Mouse (Mus musculus) liver, embryonic 11.5 days (tissue): ENCODE data around the gene Podn. TPM values are rescaled to one million over a fixed set of nuclear protein-coding genes. Genes with fewer than 3 reads are reported as not detected.

Experiments used
- ATAC-seq: fragments of 200-750 bp; cut with Nextera tagmentation; replicated peaks from 2 replicates; pipeline ENCODE4 v1.8.0; 2017; ENCODE audit warnings: moderate number of reproducible peaks, mild to moderate bottlenecking, moderate TSS enrichment, moderate library complexity; ENCODE audit not compliant: low FRiP score
- DNase-seq: peaks from one replicate; pipeline ENCODE4 v3.0.0-alpha.2; 2017; ENCODE audit warnings: low spot score
- H3K27ac ChIP-seq: fragments of 300-500 bp; sonication (generic); 2 replicates; pipeline ENCODE4 v1.5.1; 2014; ENCODE audit warnings: mild to moderate bottlenecking, low read depth, low read length, control low read depth
- H3K27me3 ChIP-seq: fragments of 300-500 bp; sonication (generic); replicated peaks from 2 replicates; pipeline ENCODE4 v1.6.1; 2014; ENCODE audit warnings: low read length, mixed read lengths; ENCODE audit not compliant: control insufficient read depth, insufficient read depth
- H3K36me3 ChIP-seq: fragments of 300-500 bp; sonication (generic); 2 replicates; pipeline ENCODE4 v1.6.1; 2014; ENCODE audit warnings: mild to moderate bottlenecking, low read length, moderate library complexity, mixed read lengths; ENCODE audit not compliant: control insufficient read depth, insufficient read depth
- H3K4me1 ChIP-seq: fragments of 300-500 bp; sonication (generic); replicated peaks from 2 replicates; pipeline ENCODE4 v1.6.1; 2014; ENCODE audit warnings: low read length, mixed read lengths; ENCODE audit not compliant: control insufficient read depth, insufficient read depth
- H3K4me2 ChIP-seq: fragments of 300-500 bp; sonication (generic); 2 replicates; pipeline ENCODE4 v1.6.1; 2014; ENCODE audit warnings: mild to moderate bottlenecking, control low read depth, moderate library complexity
- H3K4me3 ChIP-seq: fragments of 300-500 bp; sonication (generic); 2 replicates; pipeline ENCODE4 v1.5.1; 2014; ENCODE audit warnings: low read depth, low read length, control low read depth
- H3K9ac ChIP-seq: fragments of 300-500 bp; sonication (generic); 2 replicates; pipeline ENCODE4 v1.6.1; 2014; ENCODE audit warnings: low read depth, low read length, control low read depth
- H3K9me3 ChIP-seq: fragments of 300-500 bp; sonication (generic); 2 replicates; pipeline ENCODE4 v1.6.1; 2016; ENCODE audit warnings: low read length, inconsistent platforms, mixed read lengths; ENCODE audit not compliant: control insufficient read depth
- WGBS: fragments of 180-500 bp; shearing (Covaris S2); extraction: QIAGEN DNeasy Blood & Tissue Kit; methylation state at CpG from one replicate; pipeline ENCODE4 v1.1.7; 2014; 5-methylcytosine and 5-hydroxymethylcytosine counted together
- polyA plus RNA-seq: library from polyadenylated mRNA; unstranded; fragments of >200 nt; fragmentation: Nextera tagmentation; extraction: Ambion mirVana; gene quantifications from 2 replicates; pipeline ENCODE4 v1.2.1, GENCODE M21; 2014

Podn gene
- polyA plus RNA-seq, 1 experiment from 2014 or later = 0.92 TPM

DNA sequence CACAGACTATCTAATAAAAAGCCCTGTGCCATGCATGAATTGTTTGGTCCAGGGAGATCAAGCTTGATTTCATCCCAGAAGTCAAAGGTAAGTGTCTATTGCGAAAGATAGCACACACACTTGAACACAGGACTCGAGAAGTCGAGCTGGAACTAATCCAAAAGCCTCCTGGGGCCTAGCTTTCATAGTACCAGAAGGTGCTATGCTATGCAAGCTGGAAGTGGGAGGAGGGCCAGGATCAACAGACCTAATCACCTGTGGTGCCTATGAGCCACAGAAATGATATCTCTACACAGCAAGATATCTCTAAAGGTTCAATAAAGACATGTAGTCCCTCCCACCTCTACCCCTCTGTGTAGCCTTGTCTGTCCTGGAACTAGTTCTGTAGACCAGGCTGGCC, 24.2 kb downstream of the Podn start:
- no peaks in the 10 kb centered on the region for H3K27me3 ChIP-seq
- no peak for ATAC-seq
- DNase-seq = no peak
- H3K27ac ChIP-seq = no peak overlapping the region
- no peaks in the 10 kb centered on the region for H3K36me3 ChIP-seq
- H3K9me3 ChIP-seq = no peaks in the 10 kb centered on the region
- no peak overlapping the region for H3K4me3 ChIP-seq
- WGBS = 94% methylated on average over 3 of the region's 3 CpGs
- H3K9ac ChIP-seq = no peak overlapping the region
- H3K4me1 ChIP-seq = peaks cover 10% of the 10 kb centered on the region; the same call in 1 of the 2 replicates
- no peak overlapping the region for H3K4me2 ChIP-seq

DNA sequence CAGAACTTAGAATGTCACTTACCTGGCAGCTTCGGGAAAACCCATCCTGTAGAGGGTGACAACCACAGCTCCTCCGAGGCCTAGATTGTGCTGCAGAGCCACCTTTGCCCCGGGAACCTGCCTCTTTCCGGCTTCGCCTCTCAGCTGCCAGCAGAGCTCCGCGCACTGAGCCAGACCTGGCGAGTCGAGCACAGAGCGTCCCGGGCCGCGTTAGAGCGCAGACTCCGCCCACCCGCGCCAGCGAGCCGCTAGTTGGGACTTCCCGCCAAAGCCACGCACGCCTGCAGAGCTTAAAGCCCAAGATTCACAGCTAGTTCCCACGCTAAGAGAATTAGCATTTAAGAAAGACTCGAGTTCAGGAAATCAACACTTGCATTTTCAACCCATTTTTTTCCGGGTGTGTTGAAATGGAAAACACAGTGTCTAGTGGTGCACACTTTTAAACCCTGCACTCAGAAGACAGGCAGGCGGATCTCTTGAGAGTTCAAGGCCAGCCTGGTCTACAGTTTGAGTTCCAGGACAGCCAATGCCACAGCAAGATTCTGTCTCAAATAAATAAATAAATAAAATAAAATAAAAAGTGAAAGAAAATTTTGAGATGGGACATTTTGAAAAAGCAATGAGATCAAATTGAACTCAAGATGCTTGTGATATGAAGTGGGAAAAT, 24.9 kb downstream of the Podn start:
- Histone ChIP-seq H3K36me3 (no peaks in the 10 kb centered on the region), H3K4me3 (peak overlapping the region; percentile 62), H3K9ac (peak overlapping the region; percentile 70), H3K4me2 (peak overlapping the region; percentile 77), H3K27me3 (no peaks in the 10 kb centered on the region), H3K27ac (0 out of 2 replicates have a peak overlapping the region, but pooled peaks have one; percentile 10), H3K4me1 (peaks cover 10% of the 10 kb centered on the region; the same call in 1 of the 2 replicates), H3K9me3 (no peaks in the 10 kb centered on the region)
- DNase-seq (peak; percentile 93), ATAC-seq (peak; percentile 96)
- 3% methylated on average over 26 of the region's 26 CpGs for WGBS

DNA sequence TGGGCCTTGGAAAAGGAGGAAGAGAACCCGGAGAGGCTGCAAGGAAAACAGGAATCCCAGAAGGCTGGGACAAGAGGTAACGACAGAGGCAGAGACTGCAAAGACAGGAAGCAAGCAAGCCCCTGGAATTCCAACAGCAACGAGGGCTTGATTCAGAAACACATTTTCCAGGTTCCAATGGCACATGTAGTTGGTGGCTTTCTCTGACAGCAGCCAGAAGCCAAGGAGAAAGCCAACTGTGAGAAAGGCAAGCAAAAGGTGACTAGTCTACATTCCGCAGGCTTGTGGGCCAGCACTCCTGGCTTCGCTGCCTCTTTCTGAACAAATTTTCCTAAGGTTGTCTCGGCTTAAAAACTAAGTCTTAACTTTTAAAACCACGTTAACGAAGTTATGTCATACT, 25.5 kb downstream of the Podn start:
- Histone ChIP-seq H3K27me3 (no peaks in the 10 kb centered on the region), H3K9ac (peak overlapping the region; percentile 70), H3K36me3 (peaks cover 4% of the 10 kb centered on the region; the same call in 1 of the 2 replicates), H3K9me3 (no peaks in the 10 kb centered on the region), H3K4me3 (peak overlapping the region; percentile 62), H3K4me1 (peaks cover 10% of the 10 kb centered on the region; the same call in 1 of the 2 replicates), H3K27ac (0 out of 2 replicates have a peak overlapping the region, but pooled peaks have one; percentile 10), H3K4me2 (peak overlapping the region; percentile 77)
- 9% methylated on average over 8 of the region's 8 CpGs for WGBS
- ATAC-seq (no peak), DNase-seq (no peak)

DNA sequence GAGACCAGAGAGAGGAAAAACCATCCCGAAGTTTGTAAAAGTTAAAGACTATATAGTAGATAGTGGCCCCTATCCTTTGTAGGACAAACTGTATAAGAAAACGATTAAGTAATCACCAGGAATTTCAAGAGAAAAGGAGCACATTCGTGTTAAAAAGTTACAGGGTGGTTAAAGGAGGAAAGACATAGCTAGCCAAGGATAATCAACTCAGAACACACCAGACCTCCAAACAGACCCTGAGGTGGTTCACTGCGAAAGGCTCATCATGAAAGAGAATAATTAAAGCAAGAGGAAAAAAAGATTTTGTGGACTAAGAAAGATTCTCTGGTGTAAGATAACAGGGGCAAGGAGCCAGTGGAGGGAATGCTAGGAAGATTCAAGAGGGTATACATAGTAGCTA, 26.0 kb downstream of the Podn start:
- DNase-seq (no peak), ATAC-seq (no peak)
- H3K4me1 ChIP-seq = peaks cover 10% of the 10 kb centered on the region; the same call in 1 of the 2 replicates
- H3K27me3 ChIP-seq = no peaks in the 10 kb centered on the region
- peak overlapping the region; percentile 77 for H3K4me2 ChIP-seq
- no peak overlapping the region for H3K27ac ChIP-seq
- H3K36me3 ChIP-seq = peaks cover 4% of the 10 kb centered on the region; the same call in 1 of the 2 replicates
- peak overlapping the region; percentile 70 for H3K9ac ChIP-seq
- H3K9me3 ChIP-seq = no peaks in the 10 kb centered on the region
- WGBS = 64% methylated on average over 4 of the region's 4 CpGs
- peak overlapping the region; percentile 62 for H3K4me3 ChIP-seq

DNA sequence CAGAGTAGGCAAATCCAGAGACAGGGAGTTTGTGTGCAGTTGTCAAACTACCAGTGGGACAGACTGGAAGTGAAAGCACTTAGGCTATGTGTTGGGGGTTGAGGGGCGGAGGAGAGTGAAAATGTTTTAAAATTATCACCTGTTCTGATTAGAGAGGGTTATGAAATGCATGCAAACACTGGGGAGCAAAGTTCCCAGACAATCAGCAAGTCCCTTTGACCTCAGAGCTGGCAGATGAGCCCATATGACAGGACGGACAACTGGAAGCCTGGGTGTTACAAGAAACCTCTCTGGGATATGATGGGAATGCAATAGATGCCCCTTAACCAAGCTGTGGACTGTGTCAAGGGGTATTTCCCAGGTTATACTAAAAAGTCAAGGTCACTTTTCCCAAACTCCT, 28.2 kb downstream of the Podn start:
- no peak overlapping the region for H3K27ac ChIP-seq
- peaks cover 6% of the 10 kb centered on the region; the same call in 1 of the 2 replicates for H3K36me3 ChIP-seq
- no peak for ATAC-seq
- no peaks in the 10 kb centered on the region for H3K9me3 ChIP-seq
- no peaks in the 10 kb centered on the region for H3K27me3 ChIP-seq
- H3K9ac ChIP-seq = no peak overlapping the region
- H3K4me2 ChIP-seq = peak overlapping the region; percentile 24
- no peak overlapping the region for H3K4me3 ChIP-seq
- H3K4me1 ChIP-seq = peaks cover 10% of the 10 kb centered on the region; the same call in 1 of the 2 replicates
- 85% methylated on average over 2 of the region's 2 CpGs for WGBS
- no peak for DNase-seq

DNA sequence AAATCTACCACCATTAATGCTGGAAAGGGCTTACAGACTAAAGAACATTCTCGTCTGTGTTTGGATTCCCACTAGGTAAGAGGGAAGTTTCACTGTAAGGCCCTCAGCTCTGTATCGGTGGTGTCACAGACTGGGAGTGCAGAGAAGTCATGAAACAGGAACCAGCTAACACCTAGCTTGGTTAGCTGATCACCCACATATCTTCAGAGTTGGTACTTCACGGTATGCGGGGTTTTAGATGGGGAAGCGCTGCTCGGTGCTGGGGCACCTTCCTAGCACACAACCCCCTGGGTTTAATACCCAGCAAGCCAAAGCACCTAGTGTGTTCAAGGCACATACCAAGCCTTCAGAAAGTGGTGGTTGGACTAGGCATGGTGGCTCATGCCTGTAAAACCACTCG, 29.0 kb downstream of the Podn start:
- peak overlapping the region; percentile 32; the same call in 1 of the 2 replicates for H3K27ac ChIP-seq
- H3K9me3 ChIP-seq = no peaks in the 10 kb centered on the region
- no peak overlapping the region for H3K4me3 ChIP-seq
- H3K36me3 ChIP-seq = peaks cover 15% of the 10 kb centered on the region
- peaks cover 10% of the 10 kb centered on the region; the same call in 1 of the 2 replicates for H3K4me1 ChIP-seq
- H3K27me3 ChIP-seq = no peaks in the 10 kb centered on the region
- DNase-seq = no peak
- H3K9ac ChIP-seq = no peak overlapping the region
- no peak for ATAC-seq
- 83% methylated on average over 7 of the region's 7 CpGs for WGBS
- no peak overlapping the region; the same call in 1 of the 2 replicates for H3K4me2 ChIP-seq

DNA sequence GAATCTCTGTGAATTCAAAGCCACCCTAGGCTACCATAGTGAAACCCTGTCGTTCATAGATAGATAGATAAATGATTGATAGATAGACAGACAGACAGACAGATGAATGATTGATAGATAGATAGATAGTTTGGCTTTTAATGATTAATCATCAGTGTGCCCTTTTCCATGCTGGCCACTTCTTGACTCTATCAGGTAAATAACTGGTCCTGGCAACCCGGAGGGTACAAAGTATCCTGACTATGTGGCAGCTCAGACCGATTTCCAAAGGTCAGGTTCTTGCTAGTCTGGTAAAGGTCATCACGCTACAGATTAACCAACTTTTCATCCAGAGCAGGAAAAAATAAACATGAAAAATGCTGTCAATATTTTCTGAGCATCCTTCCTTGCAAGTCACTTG, 29.7 kb downstream of the Podn start:
- Histone ChIP-seq H3K4me2 (no peak overlapping the region), H3K9ac (no peak overlapping the region), H3K9me3 (no peaks in the 10 kb centered on the region), H3K36me3 (peaks cover 17% of the 10 kb centered on the region), H3K4me1 (peaks cover 10% of the 10 kb centered on the region; the same call in 1 of the 2 replicates), H3K27me3 (no peaks in the 10 kb centered on the region), H3K27ac (0 out of 2 replicates have a peak overlapping the region, but pooled peaks have one; percentile 15), H3K4me3 (no peak overlapping the region)
- DNase-seq (no peak), ATAC-seq (no peak)
- 75% methylated on average over 4 of the region's 4 CpGs for WGBS

DNA sequence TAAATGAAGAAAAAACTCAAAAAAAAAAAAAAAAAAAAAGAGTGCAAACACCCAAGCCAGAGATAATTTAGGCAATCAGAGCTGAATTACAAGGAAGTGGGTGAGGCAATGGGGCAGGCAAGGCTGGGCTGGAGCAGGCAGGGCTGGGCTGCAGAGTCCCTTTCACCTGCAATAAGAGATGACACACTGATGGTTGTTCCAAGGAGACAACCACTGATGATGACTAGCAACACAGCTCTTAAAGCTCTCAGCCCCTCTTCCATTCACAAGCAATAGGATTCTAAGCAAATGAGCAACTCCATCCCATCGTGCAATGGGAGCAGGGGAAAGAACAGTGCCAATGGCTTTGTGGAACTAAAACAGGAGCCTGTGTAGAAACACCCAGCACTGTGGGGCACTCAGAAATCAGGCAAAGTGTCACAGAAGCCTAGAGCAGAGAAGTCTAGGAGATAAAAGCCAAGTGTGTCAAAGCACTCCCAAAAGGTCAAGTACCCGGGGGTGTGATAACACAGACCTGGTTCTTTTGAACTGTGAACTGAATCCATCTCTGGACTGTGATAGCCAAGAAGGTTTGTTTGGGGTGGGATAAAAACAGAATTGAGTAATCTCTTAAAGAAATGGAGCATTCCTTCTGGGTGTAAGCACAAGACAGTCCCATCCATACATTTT, 30.9 kb downstream of the Podn start:
- WGBS = 79% methylated on average over 2 of the region's 2 CpGs
- no peak for DNase-seq
- Histone ChIP-seq H3K4me2 (no peak overlapping the region), H3K27me3 (no peaks in the 10 kb centered on the region), H3K36me3 (peaks cover 18% of the 10 kb centered on the region), H3K4me3 (no peak overlapping the region), H3K27ac (no peak overlapping the region), H3K9me3 (no peaks in the 10 kb centered on the region), H3K9ac (no peak overlapping the region), H3K4me1 (peaks cover 10% of the 10 kb centered on the region; the same call in 1 of the 2 replicates)
- ATAC-seq = no peak
